Mouse (Mus musculus) CH12.LX (cell line): Measurements from ENCODE around the gene Slc2a8. TPM values are rescaled to one million over a fixed set of nuclear protein-coding genes. Genes with fewer than 3 reads are reported as not detected.

Source experiments
- DNase-seq: peaks from one replicate; pipeline ENCODE4 v3.0.0-alpha.2; 2013; ENCODE audit errors: extremely low read depth
- H3K27ac ChIP-seq: 2 replicates; pipeline ENCODE4 v1.5.1; 2012; ENCODE audit warnings: low read depth, mild to moderate bottlenecking, control low read depth, moderate library complexity; ENCODE audit not compliant: insufficient read depth
- H3K27me3 ChIP-seq: replicated peaks from 2 replicates; pipeline ENCODE3; 2012; ENCODE audit warnings: inconsistent platforms
- H3K36me3 ChIP-seq, 2 experiments: replicated peaks in 1 of 2; 2 replicates each; pipeline versions ENCODE3 to v1.6.1; 2012; ENCODE audit warnings: inconsistent platforms in 1 of 2, low read length in 1 of 2, mild to moderate bottlenecking in 1 of 2, mixed read lengths in 1 of 2, moderate library complexity in 1 of 2; ENCODE audit not compliant: control insufficient read depth in 1 of 2, insufficient read depth in 1 of 2
- H3K4me1 ChIP-seq, 2 experiments: 2 replicates each; pipeline ENCODE4 v1.6.1; 2012; ENCODE audit warnings: inconsistent platforms in 1 of 2, moderate library complexity in 1 of 2; ENCODE audit not compliant: insufficient read depth in 2 of 2, control insufficient read depth in 1 of 2
- H3K4me2 ChIP-seq: 2 replicates; pipeline ENCODE4 v1.6.1; 2012; ENCODE audit warnings: low read depth, mild to moderate bottlenecking, control low read depth; ENCODE audit not compliant: poor library complexity, insufficient read depth, severe bottlenecking
- H3K4me3 ChIP-seq, 3 experiments: fragments of 150-350 bp in 1 of 3; sonication (generic) in 1 of 3; replicated peaks in 1 of 3; 2 replicates each; pipeline versions ENCODE3 to v1.5.1; 2011 to 2012; ENCODE audit warnings: low read depth in 2 of 3, low read length in 2 of 3, mild to moderate bottlenecking in 2 of 3, moderate library complexity in 2 of 3, control low read depth in 1 of 3, improper control_type of control experiment in 1 of 3, inconsistent platforms in 1 of 3, mixed read lengths in 1 of 3; ENCODE audit not compliant: poor library complexity in 1 of 3
- H3K79me2 ChIP-seq: replicated peaks from 2 replicates; pipeline ENCODE4 v1.6.1; 2012; ENCODE audit warnings: mild to moderate bottlenecking, moderate library complexity; ENCODE audit not compliant: control insufficient read depth, poor library complexity, insufficient read depth, severe bottlenecking; ENCODE audit errors: extremely low read depth
- H3K9ac ChIP-seq: 2 replicates; pipeline ENCODE4 v1.6.1; 2012; ENCODE audit warnings: low read depth, mild to moderate bottlenecking, control low read depth, moderate library complexity; ENCODE audit not compliant: insufficient read depth
- H3K9me3 ChIP-seq: replicated peaks from 2 replicates; pipeline ENCODE3; 2012; ENCODE audit warnings: low read length, inconsistent platforms, mixed read lengths
- BHLHE40 ChIP-seq: IDR thresholded peaks from 2 replicates; pipeline ENCODE4 v1.6.1; 2011; ENCODE audit warnings: mild to moderate bottlenecking, low read depth, low read length, improper control_type of control experiment
- CHD1 ChIP-seq: IDR thresholded peaks from 2 replicates; pipeline ENCODE4 v1.6.1; 2012; ENCODE audit warnings: low read depth, low read length, improper control_type of control experiment, inconsistent platforms
- CHD2 ChIP-seq: IDR thresholded peaks from 2 replicates; pipeline ENCODE4 v1.6.1; 2011; ENCODE audit warnings: low read length, improper control_type of control experiment
- CTCF ChIP-seq, 2 experiments: IDR thresholded peaks in 1 of 2; conservative IDR thresholded peaks in 1 of 2; 2 replicates each; pipeline ENCODE4 v1.5.1; 2011 to 2012; ENCODE audit warnings: low read depth in 2 of 2, low read length in 2 of 2, improper control_type of control experiment in 1 of 2, inconsistent platforms in 1 of 2, mild to moderate bottlenecking in 1 of 2, moderate library complexity in 1 of 2
- E2F4 ChIP-seq: IDR thresholded peaks from 2 replicates; pipeline ENCODE4 v1.6.1; 2011; ENCODE audit warnings: low read depth, low read length, improper control_type of control experiment; ENCODE audit not compliant: insufficient replicate concordance
- ELF1 ChIP-seq: IDR thresholded peaks from 2 replicates; pipeline ENCODE4 v1.6.1; 2014; ENCODE audit warnings: low read depth, mild to moderate bottlenecking, inconsistent platforms, low read length, improper control_type of control experiment
- EP300 ChIP-seq: IDR thresholded peaks from 2 replicates; pipeline ENCODE4 v1.6.1; 2011; ENCODE audit warnings: low read length, improper control_type of control experiment
- ETS1 ChIP-seq: conservative IDR thresholded peaks from 2 replicates; pipeline ENCODE4 v1.6.1; 2012; ENCODE audit warnings: low read depth, mild to moderate bottlenecking, inconsistent platforms, low read length, improper control_type of control experiment, moderate library complexity
- GABPA ChIP-seq: IDR thresholded peaks from 2 replicates; pipeline ENCODE4 v1.6.1; 2012; ENCODE audit warnings: low read depth, low read length, improper control_type of control experiment, inconsistent platforms; ENCODE audit not compliant: insufficient replicate concordance
- HCFC1 ChIP-seq: IDR thresholded peaks from 2 replicates; pipeline ENCODE4 v1.6.1; 2012; ENCODE audit warnings: low read depth, mild to moderate bottlenecking, inconsistent platforms, low read length, improper control_type of control experiment
- IRF4 ChIP-seq: IDR thresholded peaks from 2 replicates; pipeline ENCODE4 v1.6.1; 2014; ENCODE audit warnings: low read depth, mild to moderate bottlenecking, inconsistent platforms, low read length, improper control_type of control experiment
- JUN ChIP-seq: IDR thresholded peaks from 2 replicates; pipeline ENCODE4 v1.6.1; 2011; ENCODE audit warnings: low read depth, mild to moderate bottlenecking, low read length, improper control_type of control experiment, moderate library complexity; ENCODE audit not compliant: insufficient read depth
- KAT2A ChIP-seq: IDR thresholded peaks from 2 replicates; pipeline ENCODE4 v1.6.1; 2012; ENCODE audit warnings: low read length, improper control_type of control experiment, inconsistent platforms; ENCODE audit not compliant: insufficient replicate concordance
- MAFK ChIP-seq: IDR thresholded peaks from 2 replicates; pipeline ENCODE4 v1.6.1; 2011; ENCODE audit warnings: low read length, improper control_type of control experiment; ENCODE audit not compliant: insufficient replicate concordance
- MAX ChIP-seq: IDR thresholded peaks from 2 replicates; pipeline ENCODE4 v1.6.1; 2011; ENCODE audit warnings: low read length, improper control_type of control experiment
- MAZ ChIP-seq: IDR thresholded peaks from 2 replicates; pipeline ENCODE4 v1.6.1; 2012; ENCODE audit warnings: low read depth, mild to moderate bottlenecking, inconsistent platforms, low read length, improper control_type of control experiment, moderate library complexity
- MEF2A ChIP-seq: IDR thresholded peaks from 2 replicates; pipeline ENCODE4 v1.6.1; 2014; ENCODE audit warnings: low read depth, mild to moderate bottlenecking, inconsistent platforms, low read length, improper control_type of control experiment, borderline replicate concordance
- MXI1 ChIP-seq: IDR thresholded peaks from 2 replicates; pipeline ENCODE4 v1.6.1; 2011; ENCODE audit warnings: mild to moderate bottlenecking, low read depth, low read length, improper control_type of control experiment
- NELFE ChIP-seq: IDR thresholded peaks from 2 replicates; pipeline ENCODE4 v1.6.1; 2011; ENCODE audit warnings: low read depth, low read length, improper control_type of control experiment
- PAX5 ChIP-seq: IDR thresholded peaks from 2 replicates; pipeline ENCODE4 v1.6.1; 2012; ENCODE audit warnings: low read length, inconsistent platforms, mixed read lengths
- POLR2AphosphoS2 ChIP-seq: IDR thresholded peaks from 2 replicates; pipeline ENCODE4 v1.6.1; 2011; ENCODE audit warnings: low read depth, low read length, improper control_type of control experiment
- RCOR1 ChIP-seq: conservative IDR thresholded peaks from 2 replicates; pipeline ENCODE4 v1.6.1; 2012; ENCODE audit warnings: low read depth, mild to moderate bottlenecking, inconsistent platforms, low read length, improper control_type of control experiment
- SIN3A ChIP-seq: IDR thresholded peaks from 2 replicates; pipeline ENCODE4 v1.6.1; 2012; ENCODE audit warnings: low read length, improper control_type of control experiment, inconsistent platforms
- SMC3 ChIP-seq: IDR thresholded peaks from 2 replicates; pipeline ENCODE4 v1.6.1; 2011; ENCODE audit warnings: low read depth, low read length, improper control_type of control experiment
- TBP ChIP-seq: conservative IDR thresholded peaks from 2 replicates; pipeline ENCODE4 v1.6.1; 2011; ENCODE audit warnings: low read depth, low read length, improper control_type of control experiment
- TCF12 ChIP-seq: IDR thresholded peaks from 2 replicates; pipeline ENCODE4 v1.6.1; 2014; ENCODE audit warnings: low read depth, mild to moderate bottlenecking, inconsistent platforms, low read length, improper control_type of control experiment
- UBTF ChIP-seq: IDR thresholded peaks from 2 replicates; pipeline ENCODE4 v1.6.1; 2012; ENCODE audit warnings: low read depth, mild to moderate bottlenecking, inconsistent platforms, low read length, improper control_type of control experiment, moderate library complexity
- USF1 ChIP-seq: IDR thresholded peaks from 2 replicates; pipeline ENCODE4 v1.6.1; 2014; ENCODE audit warnings: low read depth, mild to moderate bottlenecking, inconsistent platforms, low read length, improper control_type of control experiment
- USF2 ChIP-seq: conservative IDR thresholded peaks from 2 replicates; pipeline ENCODE4 v1.6.1; 2011; ENCODE audit warnings: low read depth, low read length, improper control_type of control experiment
- ZC3H11A ChIP-seq: IDR thresholded peaks from 2 replicates; pipeline ENCODE4 v1.6.1; 2012; ENCODE audit warnings: low read depth, mild to moderate bottlenecking, inconsistent platforms, low read length, improper control_type of control experiment
- ZMIZ1 ChIP-seq: IDR thresholded peaks from 2 replicates; pipeline ENCODE4 v1.6.1; 2012; ENCODE audit warnings: low read depth, mild to moderate bottlenecking, inconsistent platforms, low read length, improper control_type of control experiment
- ZNF384 ChIP-seq: IDR thresholded peaks from 2 replicates; pipeline ENCODE4 v1.6.1; 2012; ENCODE audit warnings: low read depth, low read length, improper control_type of control experiment, inconsistent platforms
- dilution Hi-C: fragments of 300-500 bp; cut with MboI; formaldehyde crosslinking; loops from 2 replicates; pipeline ENCODE4 v1.14.3; 2020; ENCODE audit warnings: low sequenced_read_pairs; ENCODE audit not compliant: extremely low pct_unique_long_range_greater_than_20kb, extremely low pct_ligation_motif_present
- in situ Hi-C: fragments of 300-500 bp; cut with MboI; formaldehyde crosslinking; loops from 3 replicates; pipeline ENCODE4 v1.14.3; 2019; ENCODE audit warnings: low sequenced_read_pairs, low pct_ligation_motif_present, low pct_unique_long_range_greater_than_20kb, mixed read lengths
- polyA plus RNA-seq: library from polyadenylated mRNA; unstranded; fragments of >175 nt; gene quantifications from 2 replicates; pipeline ENCODE4 v1.2.1, GENCODE M21; 2012; ENCODE audit warnings: low read depth; ENCODE audit not compliant: insufficient read length
- total RNA-seq, 2 experiments: library from RNA; depleted of rRNA; stranded (reverse); fragments of 300-350 nt in 1 of 2; fragments of >200 nt in 1 of 2; gene quantifications; 2 replicates each; pipeline ENCODE4 v1.2.3; 2012 to 2014

The Slc2a8 gene
- total and polyA plus RNA-seq, 3 experiments, result 1.1 to 5.6 (median 1.3) TPM

DNA sequence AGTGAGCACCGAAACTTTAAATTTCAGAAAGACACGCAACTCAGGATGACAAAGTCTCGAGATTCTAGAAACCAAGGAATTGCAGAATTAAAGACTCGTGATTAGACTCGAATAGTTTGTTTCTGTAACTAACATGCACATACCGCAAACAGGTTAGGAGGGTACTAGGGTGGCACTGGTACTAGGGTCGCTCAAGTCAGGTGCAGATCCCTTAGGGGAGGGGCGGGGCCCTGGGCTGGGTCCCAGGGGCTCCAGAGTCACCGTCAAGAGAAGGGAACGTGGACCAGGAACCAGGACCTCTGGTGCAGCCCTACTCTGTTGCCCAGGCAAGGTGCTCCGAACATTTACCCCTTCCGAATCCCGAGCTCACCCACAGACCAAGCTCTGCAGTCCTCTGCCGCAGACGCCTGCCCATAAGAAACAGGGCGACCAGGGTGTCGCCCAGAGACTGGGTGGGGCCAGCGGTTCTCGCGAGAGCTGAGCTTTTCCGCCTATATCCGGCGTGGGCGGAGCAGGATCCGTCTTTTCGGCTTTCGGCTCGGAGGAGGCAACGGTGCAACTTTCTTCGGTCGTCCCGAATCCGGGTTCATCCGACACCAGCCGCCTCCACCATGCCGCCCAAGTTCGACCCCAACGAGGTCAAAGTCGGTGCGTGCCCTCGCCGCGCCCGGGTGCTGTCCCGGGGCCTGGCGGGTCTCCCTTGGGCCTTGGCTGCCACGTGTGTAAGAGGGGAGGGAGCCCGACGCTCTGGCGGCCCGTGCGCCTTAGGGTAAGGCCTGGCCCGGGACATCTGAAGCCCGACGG, 20.5 kb downstream of the Slc2a8 start, which contains the start of the genes Rpl12 and Lrsam1 (continued):
- TF ChIP-seq TCF12 (peak; percentile 98), HCFC1 (peak; percentile 92), NELFE (peak; percentile 98), MXI1 (peak; percentile 96), MEF2A (no peak), EP300 (no peak), POLR2AphosphoS2 (peak; percentile 95; the same call in 1 of the 2 replicates), CHD2 (peak; percentile 99), SIN3A (peak; percentile 65; the same call in 1 of the 2 replicates), MAX (peak; percentile 93), MAZ (peak; percentile 37; the same call in 1 of the 2 replicates), IRF4 (no peak), ELF1 (peak; percentile 73), ETS1 (no peak), MAFK (no peak), SMC3 (no peak), E2F4 (no peak), CTCF (conservative IDR thresholded peaks at IDR 0.05 in 1 of 2, IDR thresholded peaks at IDR 0.05 in 1 of 2; ENCODE audit: low read depth in 2 of 2, low read length in 2 of 2) (no peak), KAT2A (peak; percentile 85), PAX5 (no peak), TBP (peak; percentile 97), USF1 (no peak), ZMIZ1 (peak; percentile 96)

DNA sequence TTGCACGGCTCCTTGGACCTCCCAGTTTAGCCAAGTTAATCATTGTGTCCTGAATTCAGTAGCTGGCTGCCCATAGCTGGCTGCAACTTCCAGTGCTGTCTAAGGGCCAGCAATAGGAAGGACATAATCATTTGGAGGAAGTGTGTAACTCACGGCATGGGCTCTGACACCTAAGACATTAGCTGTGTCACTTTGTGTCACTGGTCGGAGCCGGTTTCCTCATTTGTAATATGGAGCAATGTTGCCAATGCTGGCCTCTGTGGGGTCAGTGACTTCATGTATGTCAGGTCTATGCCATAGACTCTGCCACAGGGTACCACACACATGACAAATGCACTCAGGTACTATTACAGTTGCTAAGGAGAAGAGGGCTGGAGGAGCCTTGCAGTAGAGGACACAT, 21.6 kb downstream of the Slc2a8 start:
- Histone ChIP-seq H3K9ac (no peak overlapping the region; the same call in 1 of the 2 replicates), H3K36me3 (peaks cover 27 to 66% of the 10 kb centered on the region in 2 experiments), H3K4me2 (peak overlapping the region; percentile 93), H3K9me3 (no peaks in the 10 kb centered on the region), H3K4me3 (no peak overlapping the region), H3K27me3 (no peaks in the 10 kb centered on the region)
- in situ Hi-C loops, result no loop called here
- no peak for TF ChIP-seq NELFE
- no peak for TF ChIP-seq SIN3A
- TF ChIP-seq HCFC1, result no peak
- no peak for TF ChIP-seq GABPA
- TF ChIP-seq UBTF, result no peak
- TF ChIP-seq CHD2, result no peak
- no peak for TF ChIP-seq JUN
- TF ChIP-seq ZC3H11A, result no peak
- TF ChIP-seq ZMIZ1, result no peak
- TF ChIP-seq RCOR1, result no peak
- TF ChIP-seq BHLHE40, result no peak
- TF ChIP-seq ZNF384, result no peak
- no peak for TF ChIP-seq KAT2A
- TF ChIP-seq MAFK, result no peak
- TF ChIP-seq IRF4, result no peak
- TF ChIP-seq MEF2A, result no peak
- no peak for TF ChIP-seq PAX5
- TF ChIP-seq MAZ, result no peak
- no peak for TF ChIP-seq USF2
- TF ChIP-seq CHD1, result no peak
- TF ChIP-seq, all 38 proteins: peak for 0
- no peak for DNase-seq
- H3K27ac ChIP-seq, result no peak overlapping the region
- H3K79me2 ChIP-seq, result peaks cover 34% of the 10 kb centered on the region
- dilution Hi-C loops, result no loop called here
- H3K4me1 ChIP-seq, result peaks cover 8 to 26% of the 10 kb centered on the region in 2 experiments
